Mouse (Mus musculus) gastrocnemius, postnatal 25 days (tissue): ENCODE measurements around the gene Adgrf4. TPM values are rescaled to one million over a fixed set of nuclear protein-coding genes. Genes with fewer than 3 reads are reported as not detected.

Source experiments
- DNase-seq: peaks from one replicate; pipeline ENCODE4 v3.0.0; 2022
- long read RNA-seq, 2 experiments: library from polyadenylated mRNA; stranded (forward); transcript quantifications; one replicate each; pipeline ENCODE4 v2.0.0; 2021
- total RNA-seq, 2 experiments: library from RNA; stranded (reverse); gene quantifications; 1 replicate in 1 of 2; 2 replicates in 1 of 2; pipeline ENCODE4 v1.2.3; 2021

Gene Adgrf4
- total RNA-seq, result under 1 TPM in 1 of 2 experiments, not detected in 1; 0.29 TPM
- long read RNA-seq, experiment 1, result 0 reads
- long read RNA-seq, experiment 2, partial matches to known transcripts, result 1 of 1 reads
- long read RNA-seq, experiment 2, other reads (novel, unspliced or antisense), result 0 of 1 reads

DNA sequence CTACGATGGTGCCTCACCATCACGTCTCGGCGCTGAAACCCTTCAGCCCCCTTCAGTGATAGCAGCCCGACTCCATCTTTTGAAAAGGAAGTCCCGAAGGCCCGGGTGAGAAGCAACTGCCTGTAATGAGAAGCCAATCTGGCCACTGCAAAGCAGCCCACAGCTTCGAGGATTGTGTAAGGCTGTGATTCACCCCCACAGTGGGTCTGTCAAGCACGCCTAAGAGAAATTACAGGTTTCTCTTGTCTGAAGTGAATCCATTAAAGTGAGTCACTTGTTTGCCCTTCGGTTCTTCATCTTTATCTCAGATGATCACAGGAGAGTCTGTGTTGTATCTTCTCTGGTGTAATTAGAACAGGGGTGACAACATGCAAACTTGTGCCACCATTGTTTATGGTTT lies at the start of gene Adgrf4:
Adgrf4 (minus strand) TSS at position 149 of the 400 bp plus-strand sequence.
- no peak for DNase-seq

DNA sequence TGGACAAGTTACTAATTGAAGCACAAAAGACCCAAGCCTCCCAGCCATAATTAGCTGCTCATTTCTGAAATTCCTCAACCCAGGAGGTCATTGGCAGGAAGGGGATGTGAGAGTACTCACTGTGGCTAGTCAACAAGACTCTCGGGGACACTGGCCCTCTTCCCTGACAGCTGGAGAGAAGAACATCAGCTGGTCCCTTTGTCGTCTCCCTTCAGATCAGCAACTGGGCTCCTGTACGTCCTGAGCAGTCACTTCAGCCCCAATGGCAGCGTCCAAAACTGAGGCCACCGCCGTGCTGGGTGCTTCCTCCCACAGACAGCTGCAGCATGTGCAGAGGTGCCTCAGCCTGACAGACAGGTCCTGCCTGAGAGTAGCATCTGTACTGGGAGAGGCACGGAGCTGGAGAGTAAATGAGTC lies 49.7 kb upstream of the Adgrf4 start, which contains the start of gene Adgrf2:
Adgrf2 (minus strand) TSS at position 379 of the 417 bp plus-strand sequence.
- DNase-seq, result peak; percentile 15

- no peak for DNase-seq
These were observed 46.7 kb upstream of the Adgrf4 start for GRCm38 (mm10) chr17:42738794-42739193.

DNA sequence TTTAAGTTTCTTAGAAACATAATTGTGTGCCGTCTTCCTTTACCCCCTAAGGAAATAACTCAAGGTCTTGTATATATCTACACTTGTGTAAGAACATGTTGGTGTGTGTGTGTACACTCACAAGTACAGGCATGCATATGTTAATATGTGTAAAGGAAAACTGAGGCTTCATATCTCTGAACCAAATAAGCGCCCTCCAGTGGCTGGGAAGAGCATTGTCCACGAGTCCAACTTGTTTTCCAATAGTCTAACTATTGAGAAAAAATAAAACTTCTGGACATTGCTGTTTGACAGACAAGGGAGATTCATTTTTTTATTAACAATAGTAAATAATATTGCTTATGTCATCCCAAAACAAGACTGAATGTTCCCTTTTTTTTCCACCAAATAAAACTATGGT lies 25.1 kb upstream of the Adgrf4 start:
- DNase-seq, result no peak

DNA sequence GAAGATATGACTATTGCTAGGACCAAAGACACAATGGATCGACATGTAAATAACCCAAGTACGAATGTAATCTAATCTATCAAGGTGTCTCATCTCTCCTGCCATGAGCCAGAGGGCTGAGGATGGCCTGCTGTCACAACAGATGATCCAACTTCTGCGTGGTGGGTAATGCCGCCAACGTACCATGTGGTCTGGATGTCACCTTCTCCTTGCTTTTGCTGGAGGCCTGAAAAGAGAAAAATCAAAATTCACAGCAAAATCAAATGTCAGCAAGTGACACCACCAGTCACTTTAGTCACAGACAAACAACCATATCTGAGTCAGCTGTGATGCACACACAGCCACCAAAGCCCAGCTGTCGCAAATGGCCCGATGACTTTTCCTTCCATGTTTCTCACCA lies 22.9 kb upstream of the Adgrf4 start:
- no peak for DNase-seq

DNA sequence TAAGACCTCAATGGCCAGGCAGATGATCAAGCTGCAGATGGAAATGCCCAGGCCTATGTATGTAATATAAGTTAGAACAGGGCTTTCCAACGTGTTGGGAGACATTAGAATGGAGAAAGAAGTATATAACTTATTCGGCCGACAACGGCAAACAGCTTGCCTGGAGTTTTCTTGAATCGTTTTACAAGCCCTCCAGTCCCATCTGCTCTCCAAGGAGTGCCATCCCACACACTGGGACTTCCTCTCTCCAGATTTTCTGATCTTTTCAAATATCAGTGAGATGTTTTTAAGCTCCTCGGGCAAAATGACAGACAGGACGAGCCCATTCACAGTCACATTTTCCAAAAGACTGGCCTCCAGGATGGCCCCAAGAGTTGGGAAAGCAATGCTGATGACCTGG lies 18.6 kb upstream of the Adgrf4 start:
- DNase-seq, result no peak

GRCm38 (mm10) chr17:42705611-42706010 lies 13.5 kb upstream of the Adgrf4 start:
- no peak for DNase-seq

- DNase-seq, result no peak
These were observed 10.1 kb upstream of the Adgrf4 start for GRCm38 (mm10) chr17:42702198-42702597.

GRCm38 (mm10) chr17:42694730-42695129 lies 2.6 kb upstream of the Adgrf4 start:
- DNase-seq, result no peak

GRCm38 (mm10) chr17:42690531-42690930 lies 1.6 kb downstream of the Adgrf4 start:
- no peak for DNase-seq

DNA sequence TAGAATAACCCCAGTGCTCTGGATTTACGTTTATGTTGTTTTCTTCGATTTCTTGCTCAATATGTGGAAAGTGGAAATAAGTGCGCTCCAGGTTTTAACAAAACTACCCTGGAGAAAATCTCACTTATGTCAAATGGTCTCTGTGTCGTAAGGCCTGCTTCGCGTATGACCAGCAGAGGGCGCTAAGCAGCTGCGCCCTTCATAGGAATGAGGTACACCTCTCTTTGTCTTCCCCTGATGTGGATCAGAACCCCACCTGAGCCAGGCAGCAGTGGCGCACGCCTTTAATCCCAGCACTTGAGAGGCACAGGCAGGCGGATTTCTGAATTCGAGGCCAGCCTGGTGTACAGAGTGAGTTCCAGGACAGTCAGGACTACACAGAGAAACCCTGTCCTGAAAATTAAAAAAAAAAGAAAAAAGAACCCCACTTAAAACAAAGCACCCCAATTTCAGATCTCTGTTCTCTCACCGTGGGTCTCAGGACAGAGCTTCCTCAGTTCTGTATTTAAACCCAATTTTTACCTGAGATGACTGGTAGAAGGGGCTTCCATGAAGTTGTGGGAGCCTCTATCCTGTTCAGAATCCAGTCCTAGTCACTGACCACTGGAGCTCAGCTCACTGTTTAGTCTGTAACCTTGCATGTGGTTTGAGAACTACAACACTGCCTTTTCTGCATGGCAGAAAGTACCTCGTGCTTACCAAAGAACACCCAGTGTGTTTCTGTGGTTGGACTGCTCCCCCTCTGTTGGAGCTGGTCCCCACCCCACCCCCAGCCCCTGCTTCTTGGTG lies 33.3 kb downstream of the Adgrf4 start:
- DNase-seq, result no peak

- DNase-seq, result no peak
These were observed 48.7 kb downstream of the Adgrf4 start for GRCm38 (mm10) chr17:42643416-42643815.

- no peak for DNase-seq
These were observed 61.9 kb downstream of the Adgrf4 start for GRCm38 (mm10) chr17:42630206-42630605.

GRCm38 (mm10) chr17:42613043-42613737 lies 78.9 kb downstream of the Adgrf4 start:
- no peak for DNase-seq

GRCm38 (mm10) chr17:42611295-42611694 lies 80.8 kb downstream of the Adgrf4 start, which contains the start of gene Opn5:
TSS of gene Opn5 (minus strand) at chr17:42611395.
- DNase-seq, result no peak

- no peak for DNase-seq
These were observed 83.8 kb downstream of the Adgrf4 start for GRCm38 (mm10) chr17:42608270-42608669.

Other genes with a start within 250 kb of the Adgrf4 start
- gene Opn5, start 80.9 kb downstream of the Adgrf4 start, total RNA-seq, result not detected
- under 1 TPM; 0.19 to 0.23 TPM for gene Adgrf2, start 49.9 kb upstream of the Adgrf4 start, total RNA-seq
- 10 to 100 TPM; 11.2 to 13.7 TPM for gene Cd2ap, start 184.4 kb upstream of the Adgrf4 start, total RNA-seq